Mouse (Mus musculus): Measurements from ENCODE around the gene Apol8. TPM values are rescaled to one million over a fixed set of nuclear protein-coding genes. Genes with fewer than 3 reads are reported as not detected.

Gene Apol8
- total and polyA plus RNA-seq, 3 experiments, result 0.14 to 0.15 TPM; not detected in 1

DNA sequence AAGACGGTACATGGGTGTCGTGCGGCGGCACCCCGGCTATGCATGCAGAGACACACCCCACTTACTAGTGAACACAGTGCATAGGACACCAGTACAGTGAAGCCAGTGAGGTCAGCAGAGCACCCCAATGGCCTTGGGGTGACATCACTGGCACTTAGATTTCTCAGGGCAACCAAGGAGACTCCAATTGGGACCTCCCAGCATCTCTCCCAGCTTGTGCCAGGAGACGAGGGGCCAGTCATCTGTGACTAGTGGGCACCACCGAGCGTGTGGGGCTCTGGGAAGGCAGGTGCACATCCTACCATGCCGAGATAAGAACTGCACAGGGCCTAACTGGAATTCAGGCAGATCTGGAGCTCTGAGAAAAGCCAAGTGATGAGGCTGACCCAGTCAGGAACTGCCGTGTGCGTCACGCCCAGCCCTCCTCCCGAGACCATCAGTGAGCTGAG is 38.1 kb upstream of the Apol8 start:
- H3K79me2 ChIP-seq (replicated peaks; ENCODE audit: control insufficient read depth, extremely low read depth, insufficient read depth, poor library complexity, severe bottlenecking), result peaks cover 44% of the 10 kb centered on the region
- no peak overlapping the region for H3K27ac ChIP-seq (ENCODE audit: insufficient read depth, low read depth)
- H3K4me1 ChIP-seq (ENCODE audit: control insufficient read depth in 1 of 2, insufficient read depth in 2 of 2), result peaks cover 34 to 35% of the 10 kb centered on the region in 2 experiments
- no peak overlapping the region for H3K4me3 ChIP-seq (replicated peaks in 1 of 3; ENCODE audit: low read depth in 2 of 3, low read length in 2 of 3, poor library complexity in 1 of 3)
- in situ Hi-C loops (cut with MboI; ENCODE audit: low pct_ligation_motif_present, low pct_unique_long_range_greater_than_20kb, low sequenced_read_pairs) (no loop called here), dilution Hi-C loops (cut with MboI; ENCODE audit: extremely low pct_ligation_motif_present, extremely low pct_unique_long_range_greater_than_20kb, low sequenced_read_pairs) (no loop called here)
- DNase-seq (ENCODE audit: extremely low read depth), result no peak
- no peak overlapping the region for H3K4me2 ChIP-seq (ENCODE audit: insufficient read depth, low read depth, poor library complexity, severe bottlenecking)
- no peak overlapping the region for H3K9ac ChIP-seq (ENCODE audit: insufficient read depth, low read depth)
- H3K9me3 ChIP-seq (replicated peaks; ENCODE audit: low read length), result no peaks in the 10 kb centered on the region
- no peak for TF ChIP-seq HCFC1 (IDR thresholded peaks at IDR 0.05; ENCODE audit: low read depth, low read length)
- no peaks in the 10 kb centered on the region for H3K27me3 ChIP-seq (replicated peaks)
- H3K36me3 ChIP-seq (replicated peaks in 1 of 2; ENCODE audit: control insufficient read depth in 1 of 2, insufficient read depth in 1 of 2, low read length in 1 of 2), result peaks cover 82 to 98% of the 10 kb centered on the region in 2 experiments

DNA sequence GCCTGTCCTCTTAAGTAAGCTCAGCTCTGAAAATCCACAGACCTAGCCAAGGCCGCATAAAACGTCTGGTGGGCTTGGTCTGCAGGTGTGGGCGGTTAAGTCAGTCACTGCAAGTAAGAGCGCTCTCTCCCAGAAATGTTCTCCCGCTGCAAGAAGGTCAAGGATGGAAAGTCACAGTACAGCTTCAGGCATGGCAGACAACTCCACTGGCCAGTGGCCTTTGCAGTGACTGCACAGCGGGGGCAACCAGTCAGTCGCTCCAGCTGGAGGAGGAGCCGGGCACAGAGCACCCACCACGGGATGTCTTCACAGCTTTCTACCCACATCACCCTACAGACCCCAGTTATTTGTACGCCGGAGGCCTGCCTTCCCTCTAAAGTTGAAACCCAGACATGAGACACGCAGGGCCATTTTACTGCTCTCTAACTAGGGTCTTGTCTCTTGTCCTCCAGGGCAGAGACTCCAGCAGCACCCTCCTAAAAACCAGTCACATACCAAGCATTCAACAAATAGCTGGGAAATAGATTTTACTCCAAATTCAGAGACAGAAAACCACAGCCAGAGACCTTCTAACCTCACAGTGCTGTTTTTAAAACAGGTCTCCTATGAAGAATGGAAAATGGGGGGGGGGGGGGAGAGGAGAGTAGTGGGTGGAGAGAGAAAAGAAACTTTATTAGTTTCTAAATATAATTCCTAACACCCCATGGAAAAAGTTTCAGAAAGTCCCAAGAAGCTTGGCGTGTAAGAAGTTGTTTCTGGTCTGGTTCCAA is 37.5 kb upstream of the Apol8 start:
- Histone ChIP-seq H3K4me3 (replicated peaks in 1 of 3; ENCODE audit: low read depth in 2 of 3, low read length in 2 of 3, poor library complexity in 1 of 3) (no peak overlapping the region), H3K9me3 (replicated peaks; ENCODE audit: low read length) (no peaks in the 10 kb centered on the region), H3K27ac (ENCODE audit: insufficient read depth, low read depth) (no peak overlapping the region), H3K9ac (ENCODE audit: insufficient read depth, low read depth) (no peak overlapping the region), H3K4me1 (ENCODE audit: control insufficient read depth in 1 of 2, insufficient read depth in 2 of 2) (peaks cover 28 to 29% of the 10 kb centered on the region in 2 experiments), H3K36me3 (replicated peaks in 1 of 2; ENCODE audit: control insufficient read depth in 1 of 2, insufficient read depth in 1 of 2, low read length in 1 of 2) (peaks cover 84 to 98% of the 10 kb centered on the region in 2 experiments), H3K4me2 (ENCODE audit: insufficient read depth, low read depth, poor library complexity, severe bottlenecking) (no peak overlapping the region), H3K27me3 (replicated peaks) (no peaks in the 10 kb centered on the region), H3K79me2 (replicated peaks; ENCODE audit: control insufficient read depth, extremely low read depth, insufficient read depth, poor library complexity, severe bottlenecking) (peaks cover 38% of the 10 kb centered on the region)
- no peak for DNase-seq (ENCODE audit: extremely low read depth)
- dilution Hi-C loops (cut with MboI; ENCODE audit: extremely low pct_ligation_motif_present, extremely low pct_unique_long_range_greater_than_20kb, low sequenced_read_pairs) (no loop called here), in situ Hi-C loops (cut with MboI; ENCODE audit: low pct_ligation_motif_present, low pct_unique_long_range_greater_than_20kb, low sequenced_read_pairs) (no loop called here)
- TF ChIP-seq CHD1 (IDR thresholded peaks at IDR 0.05; ENCODE audit: low read depth, low read length) (no peak), MAX (IDR thresholded peaks at IDR 0.05; ENCODE audit: low read length) (no peak), RCOR1 (conservative IDR thresholded peaks at IDR 0.05; ENCODE audit: low read depth, low read length) (no peak), TBP (conservative IDR thresholded peaks at IDR 0.05; ENCODE audit: low read depth, low read length) (no peak), KAT2A (IDR thresholded peaks at IDR 0.05; ENCODE audit: insufficient replicate concordance, low read length) (no peak)

DNA sequence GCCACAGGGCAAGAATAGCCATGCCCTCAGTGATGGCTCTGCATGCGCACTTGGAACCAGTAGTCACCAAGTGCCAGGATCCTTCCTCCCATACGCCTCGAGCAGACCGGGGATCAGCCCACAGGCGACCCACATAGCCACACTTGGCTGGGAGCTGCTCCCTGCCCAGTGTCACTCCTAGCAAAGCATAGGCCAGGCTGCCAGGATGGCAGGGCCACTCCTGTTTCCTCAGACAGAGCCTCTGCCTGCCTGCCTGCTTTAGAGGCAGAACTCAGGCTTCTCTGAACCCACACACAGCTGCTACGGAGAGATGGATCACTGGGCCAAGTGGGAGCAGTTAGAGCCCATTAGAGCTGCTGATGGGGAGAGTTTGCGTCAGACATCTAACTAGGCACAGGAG is 36.8 kb upstream of the Apol8 start:
- no peaks in the 10 kb centered on the region for H3K9me3 ChIP-seq (replicated peaks; ENCODE audit: low read length)
- H3K36me3 ChIP-seq (replicated peaks in 1 of 2; ENCODE audit: control insufficient read depth in 1 of 2, insufficient read depth in 1 of 2, low read length in 1 of 2), result peaks cover 92 to 99% of the 10 kb centered on the region in 2 experiments
- H3K4me2 ChIP-seq (ENCODE audit: insufficient read depth, low read depth, poor library complexity, severe bottlenecking), result no peak overlapping the region
- in situ Hi-C loops (cut with MboI; ENCODE audit: low pct_ligation_motif_present, low pct_unique_long_range_greater_than_20kb, low sequenced_read_pairs), result no loop called here
- H3K4me3 ChIP-seq (replicated peaks in 1 of 3; ENCODE audit: low read depth in 2 of 3, low read length in 2 of 3, poor library complexity in 1 of 3), result no peak overlapping the region
- peaks cover 33% of the 10 kb centered on the region for H3K79me2 ChIP-seq (replicated peaks; ENCODE audit: control insufficient read depth, extremely low read depth, insufficient read depth, poor library complexity, severe bottlenecking)
- dilution Hi-C loops (cut with MboI; ENCODE audit: extremely low pct_ligation_motif_present, extremely low pct_unique_long_range_greater_than_20kb, low sequenced_read_pairs), result no loop called here
- TF ChIP-seq MXI1 (IDR thresholded peaks at IDR 0.05; ENCODE audit: low read depth, low read length) (no peak), RAD21 (IDR thresholded peaks at IDR 0.05; ENCODE audit: low read depth, low read length) (no peak), PAX5 (IDR thresholded peaks at IDR 0.05; ENCODE audit: low read length) (no peak), TCF12 (IDR thresholded peaks at IDR 0.05; ENCODE audit: low read depth, low read length) (no peak), TBP (conservative IDR thresholded peaks at IDR 0.05; ENCODE audit: low read depth, low read length) (no peak), NRF1 (IDR thresholded peaks at IDR 0.05; ENCODE audit: low read depth, low read length) (no peak), E2F4 (IDR thresholded peaks at IDR 0.05; ENCODE audit: insufficient replicate concordance, low read depth, low read length) (no peak), SMC3 (IDR thresholded peaks at IDR 0.05; ENCODE audit: low read depth, low read length) (no peak), ZKSCAN1 (IDR thresholded peaks at IDR 0.05; ENCODE audit: borderline replicate concordance, low read depth, low read length) (no peak), MAX (IDR thresholded peaks at IDR 0.05; ENCODE audit: low read length) (no peak), ZNF384 (IDR thresholded peaks at IDR 0.05; ENCODE audit: low read depth, low read length) (no peak), KAT2A (IDR thresholded peaks at IDR 0.05; ENCODE audit: insufficient replicate concordance, low read length) (no peak)
- H3K4me1 ChIP-seq (ENCODE audit: control insufficient read depth in 1 of 2, insufficient read depth in 2 of 2), result peaks cover 21 to 22% of the 10 kb centered on the region in 2 experiments
- no peak overlapping the region for H3K9ac ChIP-seq (ENCODE audit: insufficient read depth, low read depth)
- no peaks in the 10 kb centered on the region for H3K27me3 ChIP-seq (replicated peaks)
- H3K27ac ChIP-seq (ENCODE audit: insufficient read depth, low read depth), result no peak overlapping the region
- DNase-seq (ENCODE audit: extremely low read depth), result no peak

All from CH12.LX (cell line).